Mouse (Mus musculus) hindbrain, embryonic 10.5 days (tissue): ENCODE measurements around the gene Gm9. TPM values are rescaled to one million over a fixed set of nuclear protein-coding genes. Genes with fewer than 3 reads are reported as not detected.
"Not testable (repeated sequence)": the region's sequence is repeated elsewhere in the genome, so short reads cannot be mapped to it uniquely, and the experiment has no call there.

Experiments
- DNase-seq: peaks from one replicate; pipeline ENCODE4 v3.0.0-alpha.2; 2017; ENCODE audit warnings: low spot score
- H3K27ac ChIP-seq: fragments of 300-500 bp; sonication (generic); 2 replicates; pipeline ENCODE4 v1.5.1; 2016; ENCODE audit warnings: mild to moderate bottlenecking, moderate library complexity
- H3K27me3 ChIP-seq: fragments of 300-500 bp; sonication (generic); 2 replicates; pipeline ENCODE4 v1.6.1; 2016; ENCODE audit warnings: mild to moderate bottlenecking; ENCODE audit not compliant: poor library complexity, insufficient read depth, severe bottlenecking
- H3K36me3 ChIP-seq: fragments of 300-500 bp; sonication (generic); 2 replicates; pipeline ENCODE4 v1.6.1; 2016; ENCODE audit warnings: mild to moderate bottlenecking, moderate library complexity
- H3K4me1 ChIP-seq: fragments of 300-500 bp; sonication (generic); replicated peaks from 2 replicates; pipeline ENCODE4 v1.6.1; 2016; ENCODE audit warnings: mild to moderate bottlenecking
- H3K4me3 ChIP-seq: fragments of 300-500 bp; sonication (generic); 2 replicates; pipeline ENCODE4 v1.5.1; 2016; ENCODE audit warnings: mild to moderate bottlenecking, moderate library complexity
- H3K9me3 ChIP-seq: fragments of 300-500 bp; sonication (generic); 2 replicates; pipeline ENCODE4 v1.6.1; 2016; ENCODE audit warnings: mild to moderate bottlenecking, moderate library complexity
- WGBS: fragments of 180-500 bp; shearing (Covaris S2); methylation state at CpG from one replicate; pipeline ENCODE4 v1.1.7; 2016; 5-methylcytosine and 5-hydroxymethylcytosine counted together
- polyA plus RNA-seq: library from polyadenylated mRNA; unstranded; fragments of >200 nt; fragmentation: Nextera tagmentation; extraction: Ambion mirVana; gene quantifications from 2 replicates; pipeline ENCODE4 v1.2.1, GENCODE M21; 2016

The Gm9 gene
- polyA plus RNA-seq = not detected in 2 replicates

DNA sequence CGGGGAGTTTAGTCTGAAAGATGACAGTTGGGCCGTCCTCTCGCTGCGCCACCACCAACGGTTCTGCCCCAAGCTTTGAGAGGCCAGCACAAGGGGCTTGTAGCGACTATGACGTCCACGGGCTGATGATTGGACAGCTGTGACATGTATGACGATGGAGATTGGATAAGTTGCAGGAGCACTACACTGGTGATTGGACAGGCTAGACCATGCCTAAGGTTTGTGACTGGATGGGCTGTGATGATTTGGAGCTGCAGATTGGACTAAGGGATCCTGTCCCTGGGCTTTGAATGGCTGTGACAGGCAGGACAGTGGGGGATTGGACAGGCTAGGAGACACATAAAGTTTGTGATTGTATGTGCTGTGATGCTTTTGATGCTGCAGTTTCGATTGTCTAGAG, at the start of gene Gm9:
Gene Gm9, minus strand, starts transcription at position 101 of the 400 bp plus-strand sequence.
- DNase-seq = no peak
- H3K9me3 ChIP-seq = no peaks in the 10 kb centered on the region
- WGBS = 89% methylated on average over 10 of the region's 10 CpGs

DNA sequence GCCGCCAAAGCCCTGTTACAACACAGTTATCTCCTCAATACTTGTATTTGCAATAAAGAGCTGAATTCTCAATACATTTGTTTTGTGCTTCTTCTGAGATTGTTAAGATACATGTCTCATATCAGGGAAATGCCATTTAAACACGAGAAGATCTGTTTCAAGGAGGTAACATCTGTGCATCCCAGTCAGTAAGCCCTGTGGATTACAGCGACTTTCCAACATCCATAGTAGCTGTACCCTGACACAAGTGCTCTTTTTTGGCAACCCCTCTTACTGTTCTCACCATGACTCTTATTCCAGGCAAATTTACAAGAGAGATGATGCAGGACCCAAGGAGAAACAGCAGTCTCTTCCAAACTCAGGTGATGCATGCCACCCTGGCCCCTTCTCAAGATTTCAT, 38.8 kb upstream of the Gm9 start, which contains the start of gene Rhox3a:
Gene Rhox3a, plus strand, starts transcription at position 301 of the 400 bp plus-strand sequence.
- 88% methylated on average over 1 of the region's 3 CpGs for WGBS
- not testable (repeated sequence) for H3K36me3 ChIP-seq, DNase-seq, H3K27ac ChIP-seq, H3K4me1 ChIP-seq, H3K4me3 ChIP-seq, H3K27me3 ChIP-seq, H3K9me3 ChIP-seq

More for the DNA sequence above, at the start of gene Gm9:
- no peaks in the 10 kb centered on the region for H3K27me3 ChIP-seq
- no peak within 1 kb of the TSS for H3K4me3 ChIP-seq
- H3K36me3 ChIP-seq = no peaks in the 10 kb centered on the region
- H3K27ac ChIP-seq = no peak within 1 kb of the TSS
- H3K4me1 ChIP-seq = no peaks in the 10 kb centered on the region

- WGBS = 96% methylated on average over 2 of the region's 9 CpGs
- H3K9me3 ChIP-seq = not testable (repeated sequence)
Measured at GRCm38 (mm10) chrX:37244676-37245075, 33.8 kb upstream of the Gm9 start, which contains the start of gene Rhox2a. Gene Rhox2a, plus strand, starts transcription at chrX:37244976.

GRCm38 (mm10) chrX:37222158-37222557, 11.3 kb upstream of the Gm9 start, which contains the start of gene Rhox1:
Gene Rhox1, minus strand, starts transcription at chrX:37222258.
- WGBS = 77% methylated on average over 1 of the region's 1 CpGs
- not testable (repeated sequence) for DNase-seq, H3K36me3 ChIP-seq, H3K9me3 ChIP-seq, H3K4me3 ChIP-seq, H3K27ac ChIP-seq, H3K4me1 ChIP-seq, H3K27me3 ChIP-seq

More at GRCm38 (mm10) chrX:37244676-37245075, 33.8 kb upstream of the Gm9 start, which contains the start of gene Rhox2a:
- H3K27me3 ChIP-seq, H3K4me1 ChIP-seq, H3K4me3 ChIP-seq, H3K36me3 ChIP-seq, DNase-seq, H3K27ac ChIP-seq: not testable (repeated sequence)

DNA sequence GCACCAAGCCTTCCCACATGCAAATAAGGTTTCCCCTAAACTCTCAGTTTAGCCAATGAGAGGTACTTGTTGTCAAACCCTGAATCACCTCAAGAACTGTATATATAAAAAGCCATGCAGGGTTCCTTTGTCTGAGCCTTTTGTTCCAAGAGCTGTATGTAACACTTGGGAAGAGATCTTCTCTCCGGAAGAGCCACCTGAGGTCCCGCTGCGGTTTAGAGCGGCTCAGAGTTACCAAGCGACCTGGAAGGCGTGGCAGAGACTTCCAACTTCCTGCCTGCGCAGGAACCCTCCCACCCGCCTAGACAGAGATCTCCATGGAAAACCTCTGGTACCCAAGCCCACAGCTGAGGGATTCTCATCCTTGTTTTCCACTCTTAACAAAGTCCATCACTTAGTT, 12.2 kb downstream of the Gm9 start:
- Histone ChIP-seq H3K27me3 (no peaks in the 10 kb centered on the region), H3K36me3 (no peaks in the 10 kb centered on the region), H3K27ac (no peak overlapping the region), H3K4me1 (no peaks in the 10 kb centered on the region), H3K4me3 (no peak overlapping the region), H3K9me3 (no peaks in the 10 kb centered on the region)
- 59% methylated on average over 8 of the region's 8 CpGs for WGBS
- DNase-seq = no peak

GRCm38 (mm10) chrX:37191744-37192379, 19.0 kb downstream of the Gm9 start:
- Histone ChIP-seq H3K4me3 (peak overlapping the region; percentile 63), H3K27me3 (no peaks in the 10 kb centered on the region), H3K27ac (peak overlapping the region; percentile 85), H3K36me3 (peaks cover 3% of the 10 kb centered on the region; the same call in 1 of the 2 replicates), H3K4me1 (no peaks in the 10 kb centered on the region), H3K9me3 (peaks cover 4% of the 10 kb centered on the region; the same call in 1 of the 2 replicates)
- DNase-seq = no peak
- 31% methylated on average over 28 of the region's 28 CpGs for WGBS

DNA sequence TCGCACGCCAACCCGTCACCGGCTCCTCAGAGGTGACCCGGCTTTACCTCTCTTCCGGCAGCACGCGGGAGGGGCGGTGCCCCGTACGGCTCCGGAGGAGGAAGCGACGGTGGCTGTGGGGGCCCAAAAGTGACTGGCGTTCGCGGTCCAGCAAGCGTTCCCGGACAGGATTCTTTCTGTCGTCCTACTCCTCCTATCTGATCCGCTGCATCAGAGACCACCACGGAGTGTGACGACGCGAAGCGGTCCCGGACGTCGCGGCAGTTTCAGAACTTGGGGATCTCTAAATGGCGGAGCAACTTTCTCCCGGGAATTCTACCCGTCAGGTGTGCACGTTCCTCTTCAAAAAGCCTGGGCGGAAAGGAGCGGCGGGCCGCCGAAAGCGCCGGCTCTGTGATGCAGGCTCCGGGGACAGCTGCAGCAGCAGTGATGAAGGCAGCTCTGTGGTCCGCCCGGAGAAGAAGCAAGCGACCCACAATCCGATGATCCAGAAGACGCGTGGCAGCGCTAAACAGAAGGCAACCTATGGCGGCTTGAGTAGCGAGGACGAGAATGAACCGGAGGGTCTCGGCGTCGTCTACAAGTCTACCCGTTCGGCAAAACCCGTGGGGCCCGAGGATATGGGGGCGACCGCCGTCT, 19.6 kb downstream of the Gm9 start, which contains the start of the genes Ndufa1 and Rnf113a1:
Gene Ndufa1, minus strand, starts transcription at position 59 of the 639 bp plus-strand sequence.
Gene Rnf113a1, plus strand, starts transcription at position 141 of the 639 bp plus-strand sequence.
- H3K4me3 ChIP-seq = peak within 1 kb of the TSS; percentile 63
- H3K4me1 ChIP-seq = no peaks in the 10 kb centered on the region
- H3K27ac ChIP-seq = peak within 1 kb of the TSS; percentile 85
- WGBS = 17% methylated on average over 63 of the region's 63 CpGs
- H3K36me3 ChIP-seq = peaks cover 4% of the 10 kb centered on the region; the same call in 1 of the 2 replicates
- peaks cover 4% of the 10 kb centered on the region; the same call in 1 of the 2 replicates for H3K9me3 ChIP-seq
- H3K27me3 ChIP-seq = no peaks in the 10 kb centered on the region
- peak; percentile 79 for DNase-seq

- 19% methylated on average over 20 of the region's 20 CpGs for WGBS
- peaks cover 4% of the 10 kb centered on the region; the same call in 1 of the 2 replicates for H3K9me3 ChIP-seq
- DNase-seq = no peak
- H3K27ac ChIP-seq = peak overlapping the region; percentile 85
- H3K36me3 ChIP-seq = peaks cover 4% of the 10 kb centered on the region; the same call in 1 of the 2 replicates
- peak overlapping the region; percentile 63 for H3K4me3 ChIP-seq
- H3K27me3 ChIP-seq = no peaks in the 10 kb centered on the region
- H3K4me1 ChIP-seq = no peaks in the 10 kb centered on the region
Measured at GRCm38 (mm10) chrX:37190755-37191104, 20.1 kb downstream of the Gm9 start.

DNA sequence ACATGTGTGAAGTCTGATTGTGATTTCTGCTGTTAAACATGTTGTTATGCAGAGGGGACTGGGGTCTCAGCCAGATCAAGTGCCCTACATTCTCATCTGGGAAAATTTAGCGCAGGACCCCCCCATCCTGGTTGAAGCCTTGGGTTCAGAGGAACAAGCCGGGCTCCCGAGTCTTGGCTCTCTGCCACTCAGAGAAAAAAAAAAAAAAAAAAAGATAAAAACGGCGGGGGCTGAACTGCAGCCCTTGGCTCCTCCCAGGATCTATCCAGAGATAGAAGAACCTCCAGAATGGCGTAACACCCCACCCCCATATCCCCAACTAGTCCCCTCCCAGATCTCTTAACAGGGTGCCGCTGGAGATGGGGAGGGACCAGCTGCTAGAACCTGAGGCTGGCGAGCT, 26.4 kb downstream of the Gm9 start:
- H3K27me3 ChIP-seq, H3K9me3 ChIP-seq, H3K4me3 ChIP-seq, H3K36me3 ChIP-seq, H3K4me1 ChIP-seq, DNase-seq, H3K27ac ChIP-seq: not testable (repeated sequence)
- 78% methylated on average over 8 of the region's 8 CpGs for WGBS

DNA sequence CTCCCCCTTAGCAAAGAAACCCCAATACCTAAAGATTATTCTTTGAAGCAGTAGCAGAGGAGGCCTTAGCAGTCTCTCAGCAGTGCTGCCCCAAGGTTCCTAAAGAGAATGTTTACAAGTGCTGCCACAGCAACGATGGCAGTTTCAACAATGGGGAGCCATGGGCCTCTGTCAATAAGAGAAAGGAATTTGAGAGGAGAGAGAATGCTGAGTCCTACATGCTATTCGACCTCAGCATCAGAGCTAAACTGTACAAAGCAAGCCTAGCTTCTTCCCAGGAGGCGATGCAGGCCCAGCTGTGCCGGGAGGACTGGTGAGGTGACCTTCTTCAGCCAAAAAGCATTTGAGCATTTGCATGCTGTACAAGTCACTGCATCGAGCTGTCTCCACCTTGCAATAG, 42.1 kb downstream of the Gm9 start, which contains the start of gene Akap14:
Gene Akap14, minus strand, starts transcription at position 101 of the 400 bp plus-strand sequence.
- no peaks in the 10 kb centered on the region for H3K4me1 ChIP-seq
- DNase-seq = peak; percentile 6
- no peaks in the 10 kb centered on the region for H3K36me3 ChIP-seq
- no peak within 1 kb of the TSS for H3K4me3 ChIP-seq
- H3K9me3 ChIP-seq = no peaks in the 10 kb centered on the region
- H3K27me3 ChIP-seq = no peaks in the 10 kb centered on the region
- no peak within 1 kb of the TSS for H3K27ac ChIP-seq
- 35% methylated on average over 5 of the region's 5 CpGs for WGBS

- Histone ChIP-seq H3K4me3 (no peak overlapping the region), H3K27ac (no peak overlapping the region), H3K27me3 (peaks cover 4% of the 10 kb centered on the region), H3K4me1 (no peaks in the 10 kb centered on the region), H3K36me3 (0 out of 2 replicates have a peak, but pooled peaks cover 3% of the 10 kb centered on the region), H3K9me3 (no peaks in the 10 kb centered on the region)
- DNase-seq = peak; percentile 23
- WGBS = 34% methylated on average over 3 of the region's 3 CpGs
Measured at GRCm38 (mm10) chrX:37167085-37167484, 43.8 kb downstream of the Gm9 start.

DNA sequence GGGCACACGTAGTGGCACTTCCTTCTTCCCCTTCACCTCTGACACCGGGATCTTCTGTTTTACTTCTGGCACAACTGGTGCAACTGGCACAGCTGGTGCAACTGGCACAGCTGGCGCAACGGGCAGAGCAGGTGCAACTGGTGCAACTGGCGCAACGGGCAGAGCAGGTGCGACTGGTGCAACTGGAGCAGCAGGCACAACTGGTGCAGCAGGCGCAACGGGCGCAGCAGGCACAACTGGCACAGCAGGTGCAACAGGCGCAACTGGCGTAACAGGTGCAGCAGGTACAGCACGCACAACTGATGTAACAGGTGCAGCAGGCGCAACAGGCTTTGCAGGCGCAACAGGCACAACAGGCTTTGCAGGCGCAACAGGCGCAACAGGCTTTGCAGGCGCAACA, 47.7 kb downstream of the Gm9 start:
- no peak for DNase-seq
- Histone ChIP-seq H3K27ac (no peak overlapping the region), H3K27me3 (peaks cover 4% of the 10 kb centered on the region), H3K4me3 (no peak overlapping the region), H3K9me3 (no peaks in the 10 kb centered on the region), H3K4me1 (no peaks in the 10 kb centered on the region), H3K36me3 (0 out of 2 replicates have a peak, but pooled peaks cover 3% of the 10 kb centered on the region)
- 75% methylated on average over 18 of the region's 18 CpGs for WGBS

DNA sequence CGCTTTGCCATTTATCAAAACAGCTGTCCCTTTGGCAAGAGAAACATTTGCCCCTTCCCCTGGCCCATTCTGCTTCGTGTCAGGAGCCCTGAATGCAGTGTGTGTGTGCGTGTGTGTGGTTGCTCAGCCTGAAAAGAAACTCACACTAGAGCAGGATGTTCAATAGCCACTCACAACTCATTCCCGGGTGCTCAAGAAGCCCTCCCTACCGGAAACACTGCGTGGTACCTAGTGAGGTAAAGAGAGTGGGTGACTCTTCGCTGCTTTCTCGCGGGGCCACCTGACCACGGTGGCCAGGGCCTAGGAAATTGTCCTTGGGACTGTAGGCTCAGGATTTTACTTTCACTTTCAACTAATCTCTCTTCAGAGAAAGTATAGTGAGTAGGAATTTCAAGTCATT, 49.7 kb downstream of the Gm9 start:
- Histone ChIP-seq H3K27ac (no peak overlapping the region), H3K27me3 (peaks cover 4% of the 10 kb centered on the region), H3K4me1 (no peaks in the 10 kb centered on the region), H3K4me3 (no peak overlapping the region), H3K9me3 (no peaks in the 10 kb centered on the region), H3K36me3 (peaks cover 6% of the 10 kb centered on the region)
- no peak for DNase-seq
- WGBS = 77% methylated on average over 10 of the region's 10 CpGs
